Mouse (Mus musculus) MEL (cell line): ENCODE measurements around the gene Mrps11. TPM values are rescaled to one million over a fixed set of nuclear protein-coding genes. Genes with fewer than 3 reads are reported as not detected.

Experiments
- DNase-seq: peaks from one replicate; pipeline ENCODE4 v3.0.0; 2011; ENCODE audit warnings: low read depth, low spot score
- H3K27ac ChIP-seq: 2 replicates; pipeline ENCODE4 v1.5.1; 2012; ENCODE audit warnings: low read depth, mild to moderate bottlenecking, control low read depth, low read length, moderate library complexity; ENCODE audit not compliant: control insufficient read depth
- H3K27me3 ChIP-seq, 2 experiments: fragments of 150-350 bp in 1 of 2; sonication (generic) in 1 of 2; 2 replicates each; pipeline ENCODE4 v1.6.1; 2012; ENCODE audit warnings: low read length in 2 of 2, mild to moderate bottlenecking in 2 of 2, improper control_type of control experiment in 1 of 2, moderate library complexity in 1 of 2; ENCODE audit not compliant: insufficient read depth in 2 of 2, control insufficient read depth in 1 of 2
- H3K36me3 ChIP-seq, 2 experiments: 2 replicates each; pipeline ENCODE4 v1.6.1; 2012 to 2014; ENCODE audit warnings: low read length in 2 of 2, improper control_type of control experiment in 1 of 2, inconsistent platforms in 1 of 2, mild to moderate bottlenecking in 1 of 2; ENCODE audit not compliant: insufficient read depth in 2 of 2, control insufficient read depth in 1 of 2
- H3K4me1 ChIP-seq, 2 experiments: fragments of 150-350 bp in 1 of 2; sonication (generic) in 1 of 2; 2 replicates each; pipeline ENCODE4 v1.6.1; 2012; ENCODE audit warnings: low read length in 2 of 2, improper control_type of control experiment in 1 of 2, mild to moderate bottlenecking in 1 of 2; ENCODE audit not compliant: insufficient read depth in 2 of 2, control insufficient read depth in 1 of 2
- H3K4me3 ChIP-seq, 2 experiments: fragments of 150-350 bp in 1 of 2; sonication (generic) in 1 of 2; 2 replicates each; pipeline ENCODE4 v1.5.1; 2012; ENCODE audit warnings: low read depth in 2 of 2, low read length in 2 of 2, mild to moderate bottlenecking in 2 of 2, moderate library complexity in 2 of 2, control low read depth in 1 of 2, improper control_type of control experiment in 1 of 2; ENCODE audit not compliant: control insufficient read depth in 1 of 2, insufficient read depth in 1 of 2
- H3K79me2 ChIP-seq: 2 replicates; pipeline ENCODE4 v1.6.1; 2012; ENCODE audit warnings: mild to moderate bottlenecking, low read length, moderate library complexity; ENCODE audit not compliant: control insufficient read depth, poor library complexity, insufficient read depth
- H3K9ac ChIP-seq: 2 replicates; pipeline ENCODE4 v1.6.1; 2012; ENCODE audit warnings: low read depth, mild to moderate bottlenecking, control low read depth, low read length, moderate library complexity; ENCODE audit not compliant: control insufficient read depth, poor library complexity, severe bottlenecking
- H3K9me3 ChIP-seq: fragments of 150-350 bp; sonication (generic); replicated peaks from 2 replicates; pipeline ENCODE4 v1.6.1; 2012; ENCODE audit warnings: mild to moderate bottlenecking, low read length, improper control_type of control experiment, moderate library complexity; ENCODE audit not compliant: insufficient read depth
- MAX ChIP-seq: IDR thresholded peaks from 2 replicates; pipeline ENCODE4 v1.6.1; 2011; ENCODE audit warnings: low read length, improper control_type of control experiment
- NRF1 ChIP-seq: IDR thresholded peaks from 2 replicates; pipeline ENCODE4 v1.6.1; 2014; ENCODE audit warnings: low read depth, mild to moderate bottlenecking, inconsistent platforms, low read length, improper control_type of control experiment, moderate library complexity; ENCODE audit not compliant: poor library complexity, insufficient read depth, severe bottlenecking
- POLR2AphosphoS5 ChIP-seq: IDR thresholded peaks from 2 replicates; pipeline ENCODE4 v1.6.1; 2012; ENCODE audit warnings: low read depth, borderline replicate concordance, mild to moderate bottlenecking, inconsistent platforms, low read length, moderate library complexity, mixed read lengths
- TBP ChIP-seq: IDR thresholded peaks from 2 replicates; pipeline ENCODE4 v1.8.0; 2011; ENCODE audit warnings: low read depth, low read length, improper control_type of control experiment
- TCF12 ChIP-seq: IDR thresholded peaks from 2 replicates; pipeline ENCODE4 v1.6.1; 2014; ENCODE audit warnings: low read depth, mild to moderate bottlenecking, inconsistent platforms, low read length, improper control_type of control experiment, moderate library complexity
- USF1 ChIP-seq: IDR thresholded peaks from 2 replicates; pipeline ENCODE4 v1.6.1; 2014; ENCODE audit warnings: low read depth, mild to moderate bottlenecking, inconsistent platforms, low read length, improper control_type of control experiment, moderate library complexity
- polyA plus RNA-seq, 2 experiments: library from polyadenylated mRNA; stranded (reverse) in 1 of 2; unstranded in 1 of 2; fragments of >175 nt in 1 of 2; fragments of >200 nt in 1 of 2; gene quantifications; 2 replicates each; pipeline versions ENCODE4 v1.2.1 to v1.2.4; 2012; ENCODE audit warnings: low replicate concordance in 2 of 2, low read depth in 1 of 2; ENCODE audit not compliant: insufficient read length in 2 of 2, insufficient read depth in 1 of 2, missing spikeins in 1 of 2
- total RNA-seq: library from RNA; depleted of rRNA; stranded (reverse); fragments of 300-350 nt; gene quantifications from 2 replicates; pipeline ENCODE4 v1.2.3, GENCODE M21; 2012; rRNA removed

Mrps11 gene
- total and polyA plus RNA-seq, 3 experiments, result 106 to 116 TPM; not detected in 1

- no peak overlapping the region for H3K27ac ChIP-seq
- H3K9me3 ChIP-seq, result no peaks in the 10 kb centered on the region
- H3K4me3 ChIP-seq, result no peak overlapping the region
- H3K4me1 ChIP-seq, result no peaks in the 10 kb centered on the region
- TF ChIP-seq TBP (no peak), TCF12 (no peak)
- TF ChIP-seq, all 39 proteins: peak for 0
- DNase-seq, result no peak
- Histone ChIP-seq H3K36me3 (peaks cover 2 to 3% of the 10 kb centered on the region in 2 experiments; a peak in 3 of 4 replicates), H3K9ac (no peak overlapping the region), H3K27me3 (no peaks in the 10 kb centered on the region), H3K79me2 (peaks cover 6% of the 10 kb centered on the region; the same call in 1 of the 2 replicates)
Measured at GRCm38 (mm10) chr7:78837250-78837649, 54.3 kb downstream of the Mrps11 start.

GRCm38 (mm10) chr7:78841601-78842000 lies 58.7 kb downstream of the Mrps11 start:
- Histone ChIP-seq H3K36me3 (peaks cover 3 to 7% of the 10 kb centered on the region in 2 experiments), H3K27me3 (no peaks in the 10 kb centered on the region), H3K4me1 (peaks cover 0 to 4% of the 10 kb centered on the region in 2 experiments; a peak in 2 of 4 replicates), H3K79me2 (peaks cover 15% of the 10 kb centered on the region), H3K4me3 (no peak overlapping the region), H3K9me3 (no peaks in the 10 kb centered on the region), H3K9ac (no peak overlapping the region), H3K27ac (no peak overlapping the region)
- DNase-seq, result no peak
- no peak for TF ChIP-seq POLR2AphosphoS5
- TF ChIP-seq NRF1, result no peak
- no peak for TF ChIP-seq MAX
- no peak for TF ChIP-seq USF1

Other genes starting within 250 kb of the Mrps11 start
- 0.04 TPM in 1 of 2 replicates, not detected in the other for gene Ntrk3, start 45.1 kb upstream of the Mrps11 start, total RNA-seq
- not detected for gene Ntrk3, start 45.1 kb upstream of the Mrps11 start, polyA plus RNA-seq
- 67.2 and 69.8 TPM in 2 replicates for gene Mrpl46, start 412 bp downstream of the Mrps11 start, total RNA-seq
- 10 to 100 TPM in 1 of 2 experiments, not detected in 1; 70.8 TPM for gene Mrpl46, start 412 bp downstream of the Mrps11 start, polyA plus RNA-seq
- gene Det1, start 64.1 kb downstream of the Mrps11 start, total RNA-seq, result 14.3 and 15.8 TPM in 2 replicates
- gene Det1, start 64.1 kb downstream of the Mrps11 start, polyA plus RNA-seq, result 10 to 100 TPM in 1 of 2 experiments, not detected in 1; 16.8 TPM
- gene Aen, start 112.7 kb downstream of the Mrps11 start, total RNA-seq, result 72.5 and 95.9 TPM in 2 replicates
- gene Aen, start 112.7 kb downstream of the Mrps11 start, polyA plus RNA-seq, result 10 to 100 TPM in 1 of 2 experiments, not detected in 1; 97.7 TPM
- 63.1 and 70.3 TPM in 2 replicates for gene Isg20, start 130.3 kb downstream of the Mrps11 start, total RNA-seq
- 100 to 1,000 TPM; 105 to 240 TPM for gene Isg20, start 130.3 kb downstream of the Mrps11 start, polyA plus RNA-seq